Comparison of ENCODE assay signal across 8 mouse cellular contexts in the genomic region with DNA sequence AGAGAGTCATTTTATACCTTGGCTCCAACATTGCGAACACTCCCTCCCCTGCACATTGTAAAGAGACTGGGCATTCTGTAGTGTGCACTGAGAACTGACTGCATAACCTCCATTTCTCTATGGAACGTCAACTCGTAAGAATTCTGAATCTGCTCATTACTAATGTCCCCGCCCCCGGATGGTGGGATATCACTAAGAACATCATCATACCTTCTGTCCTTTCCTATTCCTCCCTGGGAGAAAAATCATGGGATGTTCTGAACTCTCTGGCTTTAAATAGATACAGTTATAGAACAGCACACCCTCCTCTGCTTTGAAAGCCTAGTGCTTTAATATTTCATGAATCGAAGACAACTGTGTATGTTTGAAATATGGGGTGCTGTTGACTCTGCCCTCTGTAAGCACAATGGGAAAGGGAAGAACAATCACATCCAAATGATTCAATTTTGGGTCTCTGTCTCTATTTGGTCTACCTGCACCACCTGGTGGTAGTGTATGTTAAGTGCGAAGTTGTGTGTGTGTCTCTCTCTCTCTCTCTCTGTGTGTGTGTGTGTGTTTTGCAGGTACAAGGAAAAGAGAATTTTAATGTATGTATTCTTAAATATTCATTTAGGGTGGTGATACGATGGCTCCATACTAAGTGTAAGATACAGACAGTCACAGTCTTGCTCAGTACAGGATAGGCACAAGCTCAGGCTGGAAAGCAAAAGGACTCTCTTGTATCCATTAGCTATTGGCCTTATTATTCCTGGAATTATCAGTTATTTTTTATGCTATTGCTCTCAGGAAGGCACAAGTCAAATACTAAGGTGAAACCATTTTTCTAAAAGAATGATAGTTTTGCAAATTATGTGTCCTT. TPM values are rescaled to one million over a fixed set of nuclear protein-coding genes. Genes with fewer than 3 reads are reported as not detected.
A peak's percentile ranks its signal among the peaks of the same experiment; 100 is the strongest.
DNase-seq lines count a peak whose midpoint lies in the region; ATAC-seq and TF ChIP-seq lines count a peak whose summit lies in the region.

No protein-coding gene starts in this region.

- peak; percentile 61 for TF ChIP-seq CTCF in liver, postnatal 0 days (IDR thresholded peaks at IDR 0.05; ENCODE audit: low read depth)

- TF ChIP-seq EP300 in liver, postnatal 0 days (IDR thresholded peaks at IDR 0.05; ENCODE audit: low read depth), result no peak

- 72% methylated on average over 8 of the region's 8 CpGs for WGBS in liver, postnatal 0 days (ENCODE audit: insufficient replicate concordance)
- WGBS in liver, embryonic 12.5 days (ENCODE audit: insufficient replicate concordance), result 61% methylated on average over 8 of the region's 8 CpGs
- 72% methylated on average over 8 of the region's 8 CpGs for WGBS in heart, embryonic 11.5 days (ENCODE audit: insufficient replicate concordance)

- H3K4me2 ChIP-seq in liver, postnatal 0 days (ENCODE audit: low read depth, low read length), result no peak overlapping the region
- H3K4me2 ChIP-seq in liver, embryonic 12.5 days, result no peak overlapping the region
- H3K4me2 ChIP-seq in heart, embryonic 11.5 days, result no peak overlapping the region

- H3K9ac ChIP-seq in liver, postnatal 0 days (replicated peaks), result no peak overlapping the region
- H3K9ac ChIP-seq in liver, embryonic 12.5 days, result no peak overlapping the region
- H3K9ac ChIP-seq in heart, embryonic 11.5 days (ENCODE audit: low read depth, low read length), result no peak overlapping the region

- H3K27ac ChIP-seq in liver, postnatal 0 days (ENCODE audit: low read depth), result no peak overlapping the region
- H3K27ac ChIP-seq in liver, embryonic 12.5 days, result no peak overlapping the region
- no peak overlapping the region for H3K27ac ChIP-seq in heart, embryonic 11.5 days (ENCODE audit: low read depth, low read length)

- no peaks in the 10 kb centered on the region for H3K27me3 ChIP-seq in liver, postnatal 0 days (ENCODE audit: insufficient read depth, low read length)
- H3K27me3 ChIP-seq in liver, embryonic 12.5 days (replicated peaks), result no peaks in the 10 kb centered on the region; the same call in 1 of the 2 replicates
- no peaks in the 10 kb centered on the region for H3K27me3 ChIP-seq in heart, embryonic 11.5 days (ENCODE audit: control insufficient read depth, insufficient read depth, low read length)

- no peaks in the 10 kb centered on the region for H3K9me3 ChIP-seq in liver, postnatal 0 days (ENCODE audit: low read length)
- no peaks in the 10 kb centered on the region for H3K9me3 ChIP-seq in liver, embryonic 12.5 days (replicated peaks)
- no peaks in the 10 kb centered on the region for H3K9me3 ChIP-seq in heart, embryonic 11.5 days (replicated peaks; ENCODE audit: control insufficient read depth, low read length)

- DNase-seq in cerebellum, postnatal 10 days, result peak; percentile 50 to 61
- no peak for DNase-seq in cerebellum, adult 11-12 months
- DNase-seq in liver, postnatal 0 days, result no peak
- DNase-seq in lung, postnatal 14 days, result peak; percentile 34

- no peaks in the 10 kb centered on the region for H3K4me1 ChIP-seq in liver, postnatal 0 days (ENCODE audit: insufficient read depth)
- H3K4me1 ChIP-seq in liver, embryonic 12.5 days, result no peaks in the 10 kb centered on the region
- H3K4me1 ChIP-seq in heart, embryonic 11.5 days (ENCODE audit: control insufficient read depth, insufficient read depth, low read length), result no peaks in the 10 kb centered on the region

- H3K36me3 ChIP-seq in liver, postnatal 0 days (replicated peaks; ENCODE audit: insufficient read depth, low read length), result no peaks in the 10 kb centered on the region
- H3K36me3 ChIP-seq in liver, embryonic 12.5 days, result no peaks in the 10 kb centered on the region
- H3K36me3 ChIP-seq in heart, embryonic 11.5 days (ENCODE audit: control insufficient read depth, insufficient read depth, low read length), result no peaks in the 10 kb centered on the region

- ATAC-seq in liver, postnatal 0 days, result no peak
- ATAC-seq in liver, embryonic 12.5 days, result no peak
- ATAC-seq in common myeloid progenitor, adult 5-6 weeks (replicated peaks; ENCODE audit: low read depth, poor library complexity, severe bottlenecking), result 0 out of 2 replicates have a peak, but pooled peaks have one; percentile 52
- ATAC-seq in monocyte, adult 5-6 weeks (replicated peaks; ENCODE audit: insufficient number of reproducible peaks, low FRiP score, low TSS enrichment, poor library complexity, severe bottlenecking), result no peak
- ATAC-seq in heart, embryonic 11.5 days (replicated peaks; ENCODE audit: insufficient number of reproducible peaks, low FRiP score, low TSS enrichment), result no peak

- no peak overlapping the region for H3K4me3 ChIP-seq in liver, postnatal 0 days (ENCODE audit: low read depth, low read length)
- no peak overlapping the region for H3K4me3 ChIP-seq in liver, embryonic 12.5 days
- no peak overlapping the region for H3K4me3 ChIP-seq in heart, embryonic 11.5 days (ENCODE audit: low read depth, low read length)

RNA-seq across cellular contexts. Expression of gene Fgf7, which starts 1.1 kb away (rescaled TPM):
- polyA plus RNA-seq in liver, postnatal 0 days (2015; fragmentation: Nextera tagmentation; extraction: Ambion mirVana), result 0.06 TPM in 1 of 2 replicates, not detected in the other
- not detected in 2 replicates for polyA plus RNA-seq in liver, embryonic 12.5 days (2016; fragmentation: Nextera tagmentation; extraction: Ambion mirVana)
- not detected in 2 replicates for total RNA-seq in common myeloid progenitor, adult 5-6 weeks (2017)
- total RNA-seq in monocyte, adult 5-6 weeks (2017), result 0.32 to 0.68 TPM in 2 of 3 replicates, not detected in the other
- polyA plus RNA-seq in heart, embryonic 11.5 days (2014; fragmentation: Nextera tagmentation; extraction: Ambion mirVana), result 0.31 and 1.1 TPM in 2 replicates

Comparison
In these comparisons a context has a peak if more than half of its experiments do, and no peak if none do; other contexts are left out.
1. DNase-seq: peak in cerebellum, postnatal 10 days (2 of 2) and lung, postnatal 14 days (single experiment); none in cerebellum, adult 11-12 months (single experiment) and liver, postnatal 0 days (single experiment).